10 mouse cellular contexts compared by ENCODE assay signal in the genomic region with DNA sequence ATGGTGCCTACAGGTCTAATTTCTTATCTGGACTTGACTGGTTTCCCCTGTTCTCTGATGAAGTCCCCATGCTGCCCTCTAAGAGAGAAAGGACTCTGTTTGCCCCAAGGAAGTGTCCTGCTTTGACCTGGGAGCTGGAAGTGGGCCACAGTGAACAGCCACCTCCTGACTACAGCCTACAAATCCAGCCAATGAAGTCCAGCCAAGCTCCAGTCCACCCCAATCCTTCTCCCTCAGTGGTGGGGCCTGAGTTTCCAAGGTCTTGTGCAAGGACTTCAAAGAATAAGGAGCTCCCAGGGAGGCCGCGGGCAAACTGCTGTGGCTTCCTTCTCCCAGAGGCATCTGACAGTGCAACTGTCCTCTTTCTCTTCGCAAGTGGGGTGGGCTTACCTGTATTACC. TPM values are rescaled to one million over a fixed set of nuclear protein-coding genes. Genes with fewer than 3 reads are reported as not detected.
DNase-seq lines count a peak whose midpoint lies in the region; ATAC-seq and TF ChIP-seq lines count a peak whose summit lies in the region.
"Had no signal": no experiment of that assay in that cellular context is flagged by ENCODE, and none has a peak within 500 bp of the region (broad histone marks: within the 10 kb centered on the region; RNA-seq: fewer than 3 reads in every experiment).

No protein-coding gene starts in this region.

- intact Hi-C loops in gastrocnemius, adult 2 months (cut with DNase I): no loop called here

- no peak overlapping the region for H3K27ac ChIP-seq in kidney, embryonic 16.5 days (ENCODE audit: low read length)
- H3K27ac ChIP-seq in gastrocnemius, adult 2 months: peak overlapping the region; percentile 66
- H3K27ac ChIP-seq in forebrain, postnatal 0 days (ENCODE audit: low read depth, low read length): no peak overlapping the region
- H3K27ac ChIP-seq: forebrain, embryonic 10.5 days; kidney, postnatal 0 days had no signal

- H3K4me2 ChIP-seq in kidney, embryonic 16.5 days (replicated peaks; ENCODE audit: low read depth, low read length): no peak overlapping the region
- H3K4me2 ChIP-seq in forebrain, postnatal 0 days (ENCODE audit: low read depth): no peak overlapping the region

- no peak for ATAC-seq in kidney, embryonic 16.5 days (ENCODE audit: low FRiP score, low TSS enrichment)
- no peak for ATAC-seq in forebrain, postnatal 0 days

- H3K9me3 ChIP-seq in kidney, embryonic 16.5 days (ENCODE audit: low read length): no peaks in the 10 kb centered on the region
- no peaks in the 10 kb centered on the region for H3K9me3 ChIP-seq in forebrain, postnatal 0 days (ENCODE audit: low read length)
- H3K9me3 ChIP-seq: forebrain, embryonic 10.5 days had no signal

- no peak for TF ChIP-seq CTCF in gastrocnemius, adult 2 months (IDR thresholded peaks at IDR 0.05)
- TF ChIP-seq CTCF in forebrain, postnatal 0 days (IDR thresholded peaks at IDR 0.05; ENCODE audit: low read depth): no peak

- no peak overlapping the region for H3K4me3 ChIP-seq in kidney, embryonic 16.5 days (ENCODE audit: low read length)
- H3K4me3 ChIP-seq in gastrocnemius, adult 2 months: peak overlapping the region; percentile 9; the same call in 1 of the 2 replicates
- no peak overlapping the region for H3K4me3 ChIP-seq in forebrain, postnatal 0 days (ENCODE audit: low read depth, low read length)
- H3K4me3 ChIP-seq: forebrain, embryonic 10.5 days had no signal

- H3K36me3 ChIP-seq in kidney, embryonic 16.5 days (ENCODE audit: insufficient read depth, low read length): no peaks in the 10 kb centered on the region
- no peaks in the 10 kb centered on the region for H3K36me3 ChIP-seq in forebrain, postnatal 0 days (ENCODE audit: insufficient read depth)

- H3K27me3 ChIP-seq in kidney, embryonic 16.5 days (ENCODE audit: insufficient read depth, low read length): no peaks in the 10 kb centered on the region
- no peaks in the 10 kb centered on the region for H3K27me3 ChIP-seq in forebrain, postnatal 0 days (ENCODE audit: insufficient read depth, low read length)

- H3K4me1 ChIP-seq in kidney, embryonic 16.5 days (ENCODE audit: insufficient read depth, low read length): peaks cover 23% of the 10 kb centered on the region
- H3K4me1 ChIP-seq in forebrain, postnatal 0 days (ENCODE audit: insufficient read depth): no peaks in the 10 kb centered on the region

- WGBS in kidney, embryonic 16.5 days: 94% methylated on average over 3 of the region's 3 CpGs
- 85% methylated on average over 3 of the region's 3 CpGs for WGBS in forebrain, postnatal 0 days

- peak; percentile 61 to 82 for DNase-seq in kidney, adult 8-10 months
- DNase-seq in adrenal gland, postnatal 14 days: peak; percentile 84
- DNase-seq in gastrocnemius, adult 2 months: peak; percentile 84
- DNase-seq in lung, postnatal 10 days: peak; percentile 64
- no peak for DNase-seq in forebrain, postnatal 0 days
- DNase-seq in thymus, postnatal 14 days: no peak
- DNase-seq in spleen, postnatal 14 days (ENCODE audit: low spot score in 2 of 2): no peak

- H3K9ac ChIP-seq in kidney, embryonic 16.5 days (replicated peaks; ENCODE audit: low read length): no peak overlapping the region
- H3K9ac ChIP-seq in forebrain, postnatal 0 days: no peak overlapping the region

RNA-seq across cellular contexts. Expression of a gene that starts 26.4 kb away (rescaled TPM):
- polyA plus RNA-seq in kidney, embryonic 16.5 days (2015; fragmentation: Nextera tagmentation; extraction: Ambion mirVana): 28.0 and 28.9 TPM in 2 replicates
- total RNA-seq in adrenal gland, postnatal 14 days (2021): 86.8 and 97.9 TPM in 2 replicates
- 100 to 1,000 TPM; 155 to 192 TPM for total RNA-seq in gastrocnemius, adult 2 months (2021)
- 80.5 and 87.7 TPM in 2 replicates for total RNA-seq in forebrain, postnatal 0 days (2014; rRNA removed)
- 46.4 and 50.1 TPM in 2 replicates for polyA plus RNA-seq in forebrain, postnatal 0 days (2015; fragmentation: Nextera tagmentation; extraction: Ambion mirVana)

Comparison
In these comparisons a context has a peak if more than half of its experiments do, and no peak if none do; other contexts are left out.
1. DNase-seq: peak in kidney, adult 8-10 months (2 of 2), adrenal gland, postnatal 14 days (single experiment), gastrocnemius, adult 2 months (single experiment) and lung, postnatal 10 days (single experiment); none in forebrain, postnatal 0 days (single experiment), thymus, postnatal 14 days (single experiment) and spleen, postnatal 14 days (0 of 2).